Mouse (Mus musculus) liver, embryonic 15.5 days (tissue): ENCODE measurements at regions not wholly inside any gene's neighbourhood (a gene's known extent, or its start where the extent isn't known, plus 50 kb on each side); places are given as distances from the start of the nearest gene placed in this dataset.
"Not testable (repeated sequence)": the region's sequence is repeated elsewhere in the genome, so short reads cannot be mapped to it uniquely, and the experiment has no call there.

ENCODE experiments used
- ATAC-seq: fragments of 200-750 bp; cut with Nextera tagmentation; 2 replicates; pipeline ENCODE4 v1.8.0; 2017; ENCODE audit warnings: moderate number of reproducible peaks, mild to moderate bottlenecking, moderate library complexity; ENCODE audit not compliant: insufficient read depth
- H3K27ac ChIP-seq: fragments of 300-500 bp; sonication (generic); replicated peaks from 2 replicates; pipeline ENCODE4 v1.5.1; 2015; ENCODE audit warnings: mild to moderate bottlenecking, inconsistent platforms
- H3K27me3 ChIP-seq: fragments of 300-500 bp; sonication (generic); 2 replicates; pipeline ENCODE4 v1.6.1; 2015; ENCODE audit warnings: mild to moderate bottlenecking, inconsistent platforms
- H3K36me3 ChIP-seq: fragments of 300-500 bp; sonication (generic); replicated peaks from 2 replicates; pipeline ENCODE4 v1.6.1; 2015; ENCODE audit warnings: moderate library complexity, mild to moderate bottlenecking, inconsistent platforms
- H3K4me1 ChIP-seq: fragments of 300-500 bp; sonication (generic); replicated peaks from 2 replicates; pipeline ENCODE4 v1.6.1; 2015; ENCODE audit warnings: inconsistent platforms
- H3K4me2 ChIP-seq: fragments of 300-500 bp; sonication (generic); 2 replicates; pipeline ENCODE4 v1.6.1; 2015; ENCODE audit warnings: moderate library complexity, mild to moderate bottlenecking, inconsistent platforms
- H3K4me3 ChIP-seq: fragments of 300-500 bp; sonication (generic); replicated peaks from 2 replicates; pipeline ENCODE4 v1.5.1; 2015; ENCODE audit warnings: mild to moderate bottlenecking, inconsistent platforms
- H3K9ac ChIP-seq: fragments of 300-500 bp; sonication (generic); 2 replicates; pipeline ENCODE4 v1.6.1; 2015; ENCODE audit warnings: moderate library complexity, mild to moderate bottlenecking, inconsistent platforms
- H3K9me3 ChIP-seq: fragments of 300-500 bp; sonication (generic); replicated peaks from 2 replicates; pipeline ENCODE4 v1.6.1; 2016; ENCODE audit warnings: inconsistent platforms
- WGBS: fragments of 180-500 bp; shearing (Covaris S2); methylation state at CpG from one replicate; pipeline ENCODE4 v1.1.7; 2015; ENCODE audit warnings: mixed read lengths; ENCODE audit not compliant: insufficient replicate concordance; 5-methylcytosine and 5-hydroxymethylcytosine counted together

GRCm38 (mm10) chr13:20039590-20039989, 50.8 kb upstream of the Elmo1 start:
- Histone ChIP-seq H3K27me3 (no peaks in the 10 kb centered on the region), H3K4me1 (no peaks in the 10 kb centered on the region), H3K4me2 (no peak overlapping the region)

GRCm38 (mm10) chr13:20038463-20038862, 51.9 kb upstream of the Elmo1 start:
- Histone ChIP-seq H3K27me3 (no peaks in the 10 kb centered on the region), H3K9me3 (no peaks in the 10 kb centered on the region), H3K36me3 (no peaks in the 10 kb centered on the region), H3K27ac (no peak overlapping the region), H3K4me2 (no peak overlapping the region), H3K9ac (no peak overlapping the region), H3K4me3 (no peak overlapping the region), H3K4me1 (no peaks in the 10 kb centered on the region)
- WGBS: 19% methylated on average over 11 of the region's 11 CpGs
- no peak for ATAC-seq

More at GRCm38 (mm10) chr13:20039590-20039989, 50.8 kb upstream of the Elmo1 start:
- Histone ChIP-seq H3K4me3 (no peak overlapping the region), H3K9ac (no peak overlapping the region), H3K9me3 (no peaks in the 10 kb centered on the region), H3K36me3 (no peaks in the 10 kb centered on the region), H3K27ac (no peak overlapping the region)
- ATAC-seq: no peak
- 73% methylated on average over 7 of the region's 7 CpGs for WGBS

- ATAC-seq: no peak
- H3K9me3 ChIP-seq: no peaks in the 10 kb centered on the region
- H3K27me3 ChIP-seq: no peaks in the 10 kb centered on the region
- no peak overlapping the region for H3K27ac ChIP-seq
- no peaks in the 10 kb centered on the region for H3K36me3 ChIP-seq
- no peak overlapping the region for H3K9ac ChIP-seq
- H3K4me3 ChIP-seq: no peak overlapping the region
- no peak overlapping the region for H3K4me2 ChIP-seq
- no peaks in the 10 kb centered on the region for H3K4me1 ChIP-seq
- WGBS: 63% methylated on average over 7 of the region's 7 CpGs
Measured at GRCm38 (mm10) chr13:20037436-20037835, 53.0 kb upstream of the Elmo1 start.

DNA sequence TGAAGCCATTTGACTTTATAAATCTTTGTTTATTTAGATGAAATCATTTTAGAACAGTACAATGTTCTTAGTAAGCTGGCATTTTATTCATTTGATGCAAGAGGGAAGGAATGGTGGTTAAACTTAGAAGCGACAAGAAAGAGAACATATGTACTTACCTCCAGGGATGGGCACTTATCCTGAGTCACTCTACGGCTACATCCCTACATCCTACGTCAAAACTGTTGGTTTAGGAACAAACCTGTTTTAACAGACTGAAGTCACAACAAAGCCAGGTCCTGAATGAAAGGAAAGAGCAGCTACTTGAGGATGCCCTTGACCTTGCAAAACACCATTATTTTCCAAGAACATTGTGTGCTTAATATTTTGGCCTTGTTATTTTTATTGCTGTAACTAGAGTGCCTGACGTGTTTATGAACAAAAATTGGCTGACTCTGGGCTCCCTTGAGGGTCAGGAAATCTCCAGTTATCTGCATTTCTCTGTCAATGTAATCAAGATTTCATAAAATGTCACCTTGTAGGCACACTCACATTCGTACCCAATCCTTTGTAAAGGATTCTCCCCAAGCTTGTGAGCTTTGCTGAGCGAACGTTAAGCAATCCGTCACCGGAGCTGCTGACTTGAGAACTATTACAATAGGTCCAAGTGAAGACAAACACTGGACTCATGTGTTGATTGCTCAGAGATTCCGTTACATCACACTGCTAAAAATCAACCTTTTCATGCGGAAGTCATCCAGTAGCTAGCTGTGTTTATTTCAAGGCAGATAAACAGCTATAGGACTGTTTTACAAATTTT, 56.3 kb upstream of the Elmo1 start:
- no peak overlapping the region for H3K4me2 ChIP-seq
- no peak for ATAC-seq
- H3K27me3 ChIP-seq: no peaks in the 10 kb centered on the region
- no peak overlapping the region for H3K27ac ChIP-seq
- no peaks in the 10 kb centered on the region for H3K9me3 ChIP-seq
- H3K4me3 ChIP-seq: no peak overlapping the region
- H3K4me1 ChIP-seq: no peaks in the 10 kb centered on the region
- H3K9ac ChIP-seq: no peak overlapping the region
- H3K36me3 ChIP-seq: no peaks in the 10 kb centered on the region
- WGBS: 67% methylated on average over 11 of the region's 11 CpGs

DNA sequence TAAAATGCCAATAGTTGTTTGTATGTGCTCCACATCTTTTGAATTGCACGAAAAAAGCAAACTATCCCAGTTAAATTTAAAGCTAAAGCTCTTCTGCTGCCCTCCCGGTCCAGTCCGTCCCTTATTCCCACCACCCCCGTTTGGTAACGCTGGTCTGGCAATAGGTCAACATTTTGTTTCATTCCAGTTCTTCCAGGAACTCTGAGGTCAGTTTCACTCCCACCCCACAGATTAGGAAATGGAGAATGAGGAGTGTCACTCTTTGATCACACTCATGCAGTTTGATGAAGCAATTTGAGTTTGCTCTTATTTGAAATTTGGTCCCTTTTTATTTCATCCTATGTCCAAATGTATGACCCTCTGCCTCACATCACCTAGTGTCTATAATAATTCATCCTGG, 58.7 kb upstream of the Elmo1 start:
- H3K4me3 ChIP-seq: no peak overlapping the region
- no peaks in the 10 kb centered on the region for H3K9me3 ChIP-seq
- H3K9ac ChIP-seq: no peak overlapping the region
- H3K36me3 ChIP-seq: no peaks in the 10 kb centered on the region
- ATAC-seq: no peak
- no peaks in the 10 kb centered on the region for H3K4me1 ChIP-seq
- no peak overlapping the region for H3K27ac ChIP-seq
- no peak overlapping the region for H3K4me2 ChIP-seq
- WGBS: 61% methylated on average over 5 of the region's 5 CpGs
- H3K27me3 ChIP-seq: no peaks in the 10 kb centered on the region

- Histone ChIP-seq H3K27me3 (no peaks in the 10 kb centered on the region), H3K9me3 (no peaks in the 10 kb centered on the region), H3K27ac (no peak overlapping the region), H3K4me1 (no peaks in the 10 kb centered on the region), H3K36me3 (no peaks in the 10 kb centered on the region), H3K9ac (no peak overlapping the region), H3K4me2 (no peak overlapping the region), H3K4me3 (no peak overlapping the region)
- WGBS: 42% methylated on average over 5 of the region's 5 CpGs
- ATAC-seq: no peak
Measured at GRCm38 (mm10) chr13:20031082-20031481, 59.3 kb upstream of the Elmo1 start.

- ATAC-seq: no peak
- Histone ChIP-seq H3K36me3 (no peaks in the 10 kb centered on the region), H3K4me1 (no peaks in the 10 kb centered on the region), H3K4me3 (no peak overlapping the region), H3K9me3 (no peaks in the 10 kb centered on the region), H3K27ac (no peak overlapping the region), H3K27me3 (no peaks in the 10 kb centered on the region), H3K4me2 (no peak overlapping the region), H3K9ac (no peak overlapping the region)
- 41% methylated on average over 6 of the region's 6 CpGs for WGBS
Measured at GRCm38 (mm10) chr13:20026612-20027011, 63.8 kb upstream of the Elmo1 start.

- H3K36me3 ChIP-seq, H3K4me1 ChIP-seq, H3K4me2 ChIP-seq: not testable (repeated sequence)
Measured at GRCm38 (mm10) chr13:20016454-20016853, 73.9 kb upstream of the Elmo1 start.

DNA sequence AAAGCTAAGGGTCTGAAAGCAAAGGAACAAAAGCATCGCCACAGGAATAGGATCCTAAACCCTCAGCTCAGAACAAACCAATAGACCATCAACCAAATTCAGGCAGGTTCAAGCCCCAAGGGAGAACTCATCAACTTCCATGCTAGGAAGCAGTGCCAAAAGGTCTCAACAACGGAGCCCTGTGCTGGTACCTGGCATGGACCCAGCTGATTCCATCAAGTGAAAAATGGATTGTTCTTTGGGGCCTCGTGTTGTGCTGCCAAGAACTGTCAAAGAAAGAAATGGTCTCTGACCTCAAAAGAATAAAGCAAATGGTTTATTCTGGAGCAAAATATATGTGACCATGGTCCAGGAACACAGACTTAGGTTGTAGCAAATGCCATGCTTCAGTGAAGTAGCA, 77.8 kb upstream of the Elmo1 start:
- Histone ChIP-seq H3K4me1 (no peaks in the 10 kb centered on the region), H3K9me3 (no peaks in the 10 kb centered on the region), H3K9ac (no peak overlapping the region), H3K27ac (no peak overlapping the region), H3K4me3 (no peak overlapping the region), H3K27me3 (no peaks in the 10 kb centered on the region), H3K36me3 (no peaks in the 10 kb centered on the region), H3K4me2 (no peak overlapping the region)
- no peak for ATAC-seq
- WGBS: 53% methylated on average over 3 of the region's 3 CpGs

More at GRCm38 (mm10) chr13:20016454-20016853, 73.9 kb upstream of the Elmo1 start:
- H3K4me3 ChIP-seq, H3K27ac ChIP-seq, H3K9ac ChIP-seq, H3K27me3 ChIP-seq, ATAC-seq, H3K9me3 ChIP-seq: not testable (repeated sequence)
- 78% methylated on average over 16 of the region's 16 CpGs for WGBS

- Histone ChIP-seq H3K9me3 (no peaks in the 10 kb centered on the region), H3K4me2 (no peak overlapping the region), H3K27me3 (no peaks in the 10 kb centered on the region), H3K4me1 (no peaks in the 10 kb centered on the region), H3K36me3 (no peaks in the 10 kb centered on the region), H3K9ac (no peak overlapping the region), H3K4me3 (no peak overlapping the region), H3K27ac (no peak overlapping the region)
- 39% methylated on average over 1 of the region's 1 CpGs for WGBS
- no peak for ATAC-seq
Measured at GRCm38 (mm10) chr13:20009164-20009563, 81.2 kb upstream of the Elmo1 start.

DNA sequence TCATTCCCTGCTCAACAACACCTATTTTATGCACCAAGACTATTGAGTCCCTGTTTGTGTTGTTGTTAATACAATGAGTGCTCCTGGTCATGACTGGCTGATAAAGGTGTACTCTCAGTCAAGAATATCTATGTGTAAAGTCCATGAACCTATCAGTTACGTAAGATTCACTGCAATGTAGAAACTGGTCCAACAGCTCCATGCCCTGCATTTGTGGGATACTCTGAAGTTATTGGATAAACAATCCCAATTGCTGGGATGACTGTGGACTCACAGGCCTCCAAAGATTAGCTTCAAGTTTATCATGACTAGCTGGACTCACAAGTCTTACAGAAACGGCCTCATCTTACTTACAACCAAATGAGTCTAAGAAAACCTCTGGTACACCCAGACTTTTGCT, 82.8 kb upstream of the Elmo1 start:
- no peak overlapping the region for H3K9ac ChIP-seq
- no peaks in the 10 kb centered on the region for H3K27me3 ChIP-seq
- no peak overlapping the region for H3K4me3 ChIP-seq
- H3K4me2 ChIP-seq: no peak overlapping the region
- H3K27ac ChIP-seq: no peak overlapping the region
- H3K4me1 ChIP-seq: no peaks in the 10 kb centered on the region
- WGBS: 59% methylated on average over 2 of the region's 2 CpGs
- H3K9me3 ChIP-seq: no peaks in the 10 kb centered on the region
- H3K36me3 ChIP-seq: no peaks in the 10 kb centered on the region
- ATAC-seq: no peak

GRCm38 (mm10) chr13:19997606-19998005, 92.8 kb upstream of the Elmo1 start:
- ATAC-seq: no peak
- 51% methylated on average over 2 of the region's 2 CpGs for WGBS
- Histone ChIP-seq H3K27me3 (no peaks in the 10 kb centered on the region), H3K4me3 (no peak overlapping the region), H3K4me1 (no peaks in the 10 kb centered on the region), H3K4me2 (no peak overlapping the region), H3K9ac (no peak overlapping the region), H3K36me3 (no peaks in the 10 kb centered on the region), H3K27ac (no peak overlapping the region), H3K9me3 (no peaks in the 10 kb centered on the region)
